Mouse (Mus musculus): ENCODE measurements around the gene Vwf.

GRCm38 (mm10) chr6:125656921-125657320 lies 110.3 kb downstream of the Vwf start:
- TF ChIP-seq CTCF (IDR thresholded peaks at IDR 0.05; ENCODE audit: low read depth, low read length) (no peak), POLR2AphosphoS5 (IDR thresholded peaks at IDR 0.05; ENCODE audit: insufficient replicate concordance, low read depth, low read length) (no peak), GATA1 (IDR thresholded peaks at IDR 0.05; ENCODE audit: borderline replicate concordance, low read length) (no peak), TAL1 (conservative IDR thresholded peaks at IDR 0.05; ENCODE audit: low read depth, low read length) (no peak), GATA2 (IDR thresholded peaks at IDR 0.05; ENCODE audit: borderline replicate concordance, low read depth, low read length) (no peak)
